Mouse (Mus musculus) spleen, adult 2 months (tissue): Measurements from ENCODE around the gene Zswim7.

ENCODE experiments used
- CTCF ChIP-seq: fragments of 200-500 bp; IDR thresholded peaks from 2 replicates; pipeline ENCODE4 v1.5.1; 2011; ENCODE audit warnings: mild to moderate bottlenecking, inconsistent platforms; ENCODE audit not compliant: insufficient read depth, insufficient read length, insufficient replicate concordance; ENCODE audit errors: extremely low read depth
- POLR2A ChIP-seq: fragments of 200-500 bp; IDR thresholded peaks from 2 replicates; pipeline ENCODE4 v1.6.1; 2011; ENCODE audit warnings: low read depth, low read length, inconsistent platforms

- TF ChIP-seq CTCF = no peak
- no peak for TF ChIP-seq POLR2A
Measured at GRCm38 (mm10) chr11:62294121-62294520, 12.9 kb upstream of the Zswim7 start.
